Mouse (Mus musculus): ENCODE data around the gene Rabl3. TPM values are rescaled to one million over a fixed set of nuclear protein-coding genes. Genes with fewer than 3 reads are reported as not detected.

Gene Rabl3
- polyA plus RNA-seq, 1 experiment from 2014 or later: 31.0 TPM

DNA sequence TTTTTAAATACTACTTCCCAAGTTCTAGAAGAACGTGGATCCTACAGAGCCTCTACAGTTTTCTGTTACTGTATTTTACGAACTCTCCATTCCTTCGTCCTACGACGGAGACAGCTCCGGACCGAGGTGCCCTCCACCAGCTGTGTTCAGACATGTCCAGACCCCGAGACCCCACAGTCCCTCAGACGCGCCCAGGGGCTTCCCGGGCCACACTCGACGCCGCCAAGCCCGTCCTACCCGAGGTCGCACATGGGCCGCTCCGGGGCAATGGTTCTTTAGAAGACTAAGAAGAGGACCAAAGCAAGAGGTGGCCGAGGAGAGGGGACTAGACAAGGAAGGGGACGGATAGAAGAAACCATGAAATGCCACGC is 460 bp upstream of the Rabl3 start:
- H3K4me1 ChIP-seq (ENCODE audit: control insufficient read depth, insufficient read depth, low read length): peaks cover 11% of the 10 kb centered on the region; the same call in 1 of the 2 replicates
- no peaks in the 10 kb centered on the region for H3K27me3 ChIP-seq (replicated peaks; ENCODE audit: control insufficient read depth, insufficient read depth, low read length)
- H3K27ac ChIP-seq (ENCODE audit: low read length): peak overlapping the region; percentile 57
- H3K9me3 ChIP-seq (ENCODE audit: control insufficient read depth, low read length): no peaks in the 10 kb centered on the region
- H3K4me2 ChIP-seq (ENCODE audit: low read depth, low read length): peak overlapping the region; percentile 65
- H3K9ac ChIP-seq (ENCODE audit: low read depth, low read length): peak overlapping the region; percentile 93
- H3K4me3 ChIP-seq (ENCODE audit: low read length): peak overlapping the region; percentile 89
- WGBS: under 1% methylated on average over 22 of the region's 22 CpGs
- peak; percentile 64 for ATAC-seq
- 0 out of 2 replicates have a peak, but pooled peaks cover 2% of the 10 kb centered on the region for H3K36me3 ChIP-seq (ENCODE audit: control insufficient read depth, insufficient read depth, low read length)

DNA sequence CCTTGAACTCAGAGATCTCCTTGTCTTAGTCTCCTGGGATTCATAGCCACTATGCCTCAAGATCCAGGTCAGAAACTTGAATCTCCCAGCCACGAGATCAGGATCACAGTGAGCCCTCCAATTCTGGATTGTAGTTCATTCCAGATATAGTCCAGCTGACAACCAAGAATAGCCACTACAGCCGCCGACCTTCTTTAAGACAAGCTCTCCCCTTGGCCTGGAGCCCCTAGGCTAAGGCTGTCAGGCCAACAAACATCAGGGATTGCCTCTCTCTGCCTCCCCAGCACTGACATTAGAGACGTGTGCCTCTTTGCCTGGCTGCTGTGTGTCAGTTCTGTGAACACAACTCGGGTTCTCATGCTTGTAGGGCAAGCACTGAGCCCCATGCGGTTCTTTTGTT is 1.1 kb downstream of the Rabl3 start:
- Histone ChIP-seq H3K9ac (ENCODE audit: low read depth, low read length) (peak overlapping the region; percentile 93), H3K27ac (ENCODE audit: low read length) (no peak overlapping the region), H3K4me3 (ENCODE audit: low read length) (peak overlapping the region; percentile 89; the same call in 1 of the 2 replicates), H3K36me3 (ENCODE audit: control insufficient read depth, insufficient read depth, low read length) (0 out of 2 replicates have a peak, but pooled peaks cover 2% of the 10 kb centered on the region), H3K4me1 (ENCODE audit: control insufficient read depth, insufficient read depth, low read length) (peaks cover 11% of the 10 kb centered on the region; the same call in 1 of the 2 replicates), H3K9me3 (ENCODE audit: control insufficient read depth, low read length) (no peaks in the 10 kb centered on the region), H3K27me3 (replicated peaks; ENCODE audit: control insufficient read depth, insufficient read depth, low read length) (no peaks in the 10 kb centered on the region), H3K4me2 (ENCODE audit: low read depth, low read length) (peak overlapping the region; percentile 63; the same call in 1 of the 2 replicates)
- no peak for ATAC-seq
- WGBS: 87% methylated on average over 6 of the region's 6 CpGs

DNA sequence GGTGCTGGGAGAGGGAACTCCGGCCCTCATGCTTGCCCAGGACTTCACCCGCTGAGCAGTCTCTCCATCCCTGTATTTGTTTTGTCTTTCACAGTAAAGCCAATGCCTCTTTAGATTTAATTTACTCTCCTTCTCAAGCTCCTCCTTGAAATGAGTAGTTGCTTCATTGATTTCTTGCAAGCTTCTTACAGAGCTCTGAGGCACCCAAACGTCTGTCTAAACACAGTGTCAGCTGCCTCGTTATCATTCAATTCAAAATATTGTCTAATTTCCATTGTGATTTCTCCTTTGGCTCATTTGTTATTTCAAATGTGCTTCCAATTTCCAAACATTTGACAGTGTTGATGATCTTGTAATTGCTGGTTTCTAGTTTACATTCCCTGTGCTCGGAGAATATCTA is 6.6 kb downstream of the Rabl3 start:
- Histone ChIP-seq H3K4me1 (ENCODE audit: control insufficient read depth, insufficient read depth, low read length) (no peaks in the 10 kb centered on the region), H3K9ac (ENCODE audit: low read depth, low read length) (no peak overlapping the region), H3K27me3 (replicated peaks; ENCODE audit: control insufficient read depth, insufficient read depth, low read length) (no peaks in the 10 kb centered on the region), H3K9me3 (ENCODE audit: control insufficient read depth, low read length) (no peaks in the 10 kb centered on the region), H3K36me3 (ENCODE audit: control insufficient read depth, insufficient read depth, low read length) (0 out of 2 replicates have a peak, but pooled peaks cover 2% of the 10 kb centered on the region), H3K4me3 (ENCODE audit: low read length) (no peak overlapping the region), H3K4me2 (ENCODE audit: low read depth, low read length) (no peak overlapping the region), H3K27ac (ENCODE audit: low read length) (no peak overlapping the region)
- ATAC-seq: no peak
- 77% methylated on average over 5 of the region's 5 CpGs for WGBS

DNA sequence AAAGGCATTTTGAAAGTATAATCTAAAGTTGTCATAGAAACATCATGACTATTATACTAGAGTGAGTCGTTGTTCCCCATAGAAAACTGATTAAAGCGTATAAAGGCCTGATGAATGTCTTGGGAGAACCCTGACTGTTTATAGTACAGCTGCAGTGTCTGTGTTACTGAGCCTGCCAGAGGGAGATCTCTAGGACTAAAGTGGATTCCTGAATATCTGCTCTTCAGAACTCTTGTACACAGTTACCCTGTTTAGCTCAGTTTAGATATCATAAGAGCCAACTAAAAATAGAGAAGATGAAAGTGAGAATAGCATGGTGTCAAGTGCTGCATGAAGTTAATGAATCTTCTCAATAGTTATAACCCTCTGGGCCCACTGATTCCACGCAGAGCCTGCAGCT is 10.6 kb downstream of the Rabl3 start:
- 66% methylated on average over 3 of the region's 3 CpGs for WGBS
- H3K4me1 ChIP-seq (ENCODE audit: control insufficient read depth, insufficient read depth, low read length): no peaks in the 10 kb centered on the region
- no peak overlapping the region for H3K4me3 ChIP-seq (ENCODE audit: low read length)
- H3K27ac ChIP-seq (ENCODE audit: low read length): no peak overlapping the region
- H3K27me3 ChIP-seq (replicated peaks; ENCODE audit: control insufficient read depth, insufficient read depth, low read length): no peaks in the 10 kb centered on the region
- H3K9me3 ChIP-seq (ENCODE audit: control insufficient read depth, low read length): no peaks in the 10 kb centered on the region
- H3K9ac ChIP-seq (ENCODE audit: low read depth, low read length): no peak overlapping the region
- no peak for ATAC-seq
- no peaks in the 10 kb centered on the region for H3K36me3 ChIP-seq (ENCODE audit: control insufficient read depth, insufficient read depth, low read length)
- no peak overlapping the region for H3K4me2 ChIP-seq (ENCODE audit: low read depth, low read length)

DNA sequence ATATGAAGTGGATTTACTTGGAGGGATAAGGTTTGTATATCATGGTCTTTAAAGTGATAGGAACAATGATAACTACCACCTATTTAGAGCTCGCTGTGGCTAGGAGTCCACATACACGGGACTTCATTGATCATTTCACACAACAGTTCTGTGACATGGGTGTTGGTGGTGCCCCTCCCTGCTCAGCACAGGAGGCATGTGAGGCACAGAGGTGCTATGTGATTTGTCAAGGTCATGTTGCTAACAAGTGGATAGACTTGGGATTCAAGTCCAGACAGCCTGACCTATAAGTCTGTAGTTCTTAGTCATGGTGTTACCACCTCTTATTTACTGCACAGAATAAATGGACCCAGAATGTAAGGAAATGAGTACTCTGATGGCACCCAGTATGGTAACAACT is 11.3 kb downstream of the Rabl3 start:
- Histone ChIP-seq H3K4me2 (ENCODE audit: low read depth, low read length) (no peak overlapping the region), H3K27ac (ENCODE audit: low read length) (no peak overlapping the region), H3K27me3 (replicated peaks; ENCODE audit: control insufficient read depth, insufficient read depth, low read length) (no peaks in the 10 kb centered on the region), H3K4me1 (ENCODE audit: control insufficient read depth, insufficient read depth, low read length) (no peaks in the 10 kb centered on the region), H3K36me3 (ENCODE audit: control insufficient read depth, insufficient read depth, low read length) (no peaks in the 10 kb centered on the region), H3K9ac (ENCODE audit: low read depth, low read length) (no peak overlapping the region), H3K9me3 (ENCODE audit: control insufficient read depth, low read length) (no peaks in the 10 kb centered on the region), H3K4me3 (ENCODE audit: low read length) (no peak overlapping the region)
- no peak for ATAC-seq
- WGBS: 87% methylated on average over 2 of the region's 2 CpGs

DNA sequence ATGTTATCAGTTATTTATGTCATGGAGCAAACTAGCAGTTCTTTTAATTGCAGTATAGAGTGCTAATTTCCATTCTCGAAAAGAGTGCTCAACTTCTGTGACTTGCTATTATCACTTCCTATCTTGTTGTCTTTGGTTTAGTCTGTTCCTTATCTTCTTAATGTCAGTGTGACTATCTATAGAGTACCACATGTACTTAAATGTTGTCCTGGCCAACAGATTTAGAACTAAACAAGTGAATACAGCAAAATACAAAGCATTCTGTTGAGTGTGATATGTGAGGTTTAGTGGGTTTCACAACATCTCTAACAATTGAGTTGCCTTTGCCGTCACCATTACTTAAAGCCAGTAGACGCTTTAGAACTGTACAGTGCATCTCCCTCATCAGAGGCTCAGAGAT is 13.1 kb downstream of the Rabl3 start:
- no peak overlapping the region for H3K27ac ChIP-seq (ENCODE audit: low read length)
- no peaks in the 10 kb centered on the region for H3K27me3 ChIP-seq (replicated peaks; ENCODE audit: control insufficient read depth, insufficient read depth, low read length)
- no peak for ATAC-seq
- H3K4me3 ChIP-seq (ENCODE audit: low read length): no peak overlapping the region
- WGBS: 92% methylated on average over 3 of the region's 3 CpGs
- no peak overlapping the region for H3K4me2 ChIP-seq (ENCODE audit: low read depth, low read length)
- no peak overlapping the region for H3K9ac ChIP-seq (ENCODE audit: low read depth, low read length)
- no peaks in the 10 kb centered on the region for H3K9me3 ChIP-seq (ENCODE audit: control insufficient read depth, low read length)
- no peaks in the 10 kb centered on the region for H3K4me1 ChIP-seq (ENCODE audit: control insufficient read depth, insufficient read depth, low read length)
- H3K36me3 ChIP-seq (ENCODE audit: control insufficient read depth, insufficient read depth, low read length): peaks cover 9% of the 10 kb centered on the region

DNA sequence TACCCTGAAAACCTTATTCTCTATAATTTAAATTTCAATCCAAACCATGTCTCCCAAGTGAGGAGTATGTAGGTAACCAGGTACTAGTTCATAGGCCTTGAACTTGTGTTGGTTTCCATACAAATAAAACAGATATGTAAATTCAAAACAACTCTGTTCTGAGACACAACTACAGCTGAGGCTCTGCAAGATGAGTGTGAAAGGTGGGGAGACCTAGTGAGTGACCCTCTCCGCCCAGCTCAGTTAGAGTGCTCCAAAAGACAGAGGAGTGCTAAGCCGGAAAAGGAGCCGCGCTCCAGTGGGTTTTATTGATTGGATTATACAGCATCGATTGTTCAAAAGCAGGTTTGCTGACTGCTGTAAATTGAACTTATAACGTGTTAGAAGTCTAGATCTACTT is 22.7 kb downstream of the Rabl3 start:
- Histone ChIP-seq H3K36me3 (ENCODE audit: control insufficient read depth, insufficient read depth, low read length) (peaks cover 8% of the 10 kb centered on the region; the same call in 1 of the 2 replicates), H3K27me3 (replicated peaks; ENCODE audit: control insufficient read depth, insufficient read depth, low read length) (no peaks in the 10 kb centered on the region), H3K4me2 (ENCODE audit: low read depth, low read length) (no peak overlapping the region), H3K9me3 (ENCODE audit: control insufficient read depth, low read length) (no peaks in the 10 kb centered on the region), H3K9ac (ENCODE audit: low read depth, low read length) (no peak overlapping the region), H3K27ac (ENCODE audit: low read length) (no peak overlapping the region), H3K4me3 (ENCODE audit: low read length) (no peak overlapping the region), H3K4me1 (ENCODE audit: control insufficient read depth, insufficient read depth, low read length) (no peaks in the 10 kb centered on the region)
- ATAC-seq: no peak
- WGBS: 82% methylated on average over 6 of the region's 6 CpGs

DNA sequence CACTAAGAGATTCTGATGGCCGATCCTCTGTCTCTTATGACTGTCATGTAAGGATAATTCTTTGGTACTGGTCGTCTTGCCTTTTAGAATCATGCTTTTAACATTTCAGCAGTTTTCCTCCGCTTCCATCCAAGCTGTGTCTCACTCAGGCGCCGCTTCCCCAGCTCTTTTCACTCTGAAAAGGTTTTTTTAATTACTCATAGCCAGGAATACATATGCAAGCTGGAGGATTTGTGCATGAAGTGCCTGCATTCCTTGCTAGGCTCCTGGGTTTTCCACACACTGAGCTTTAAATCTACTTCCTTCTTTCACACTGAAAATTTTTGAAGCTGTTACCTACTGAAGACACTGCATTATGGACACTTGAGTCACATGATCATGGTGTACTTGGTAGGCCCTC is 23.3 kb downstream of the Rabl3 start:
- Histone ChIP-seq H3K4me1 (ENCODE audit: control insufficient read depth, insufficient read depth, low read length) (no peaks in the 10 kb centered on the region), H3K27ac (ENCODE audit: low read length) (no peak overlapping the region), H3K9ac (ENCODE audit: low read depth, low read length) (no peak overlapping the region), H3K36me3 (ENCODE audit: control insufficient read depth, insufficient read depth, low read length) (peaks cover 4% of the 10 kb centered on the region; the same call in 1 of the 2 replicates), H3K4me3 (ENCODE audit: low read length) (no peak overlapping the region), H3K4me2 (ENCODE audit: low read depth, low read length) (no peak overlapping the region), H3K27me3 (replicated peaks; ENCODE audit: control insufficient read depth, insufficient read depth, low read length) (no peaks in the 10 kb centered on the region), H3K9me3 (ENCODE audit: control insufficient read depth, low read length) (no peaks in the 10 kb centered on the region)
- ATAC-seq: no peak
- whole genome bisulfite sequencing: 90% methylated on average over 5 of the region's 5 CpGs

DNA sequence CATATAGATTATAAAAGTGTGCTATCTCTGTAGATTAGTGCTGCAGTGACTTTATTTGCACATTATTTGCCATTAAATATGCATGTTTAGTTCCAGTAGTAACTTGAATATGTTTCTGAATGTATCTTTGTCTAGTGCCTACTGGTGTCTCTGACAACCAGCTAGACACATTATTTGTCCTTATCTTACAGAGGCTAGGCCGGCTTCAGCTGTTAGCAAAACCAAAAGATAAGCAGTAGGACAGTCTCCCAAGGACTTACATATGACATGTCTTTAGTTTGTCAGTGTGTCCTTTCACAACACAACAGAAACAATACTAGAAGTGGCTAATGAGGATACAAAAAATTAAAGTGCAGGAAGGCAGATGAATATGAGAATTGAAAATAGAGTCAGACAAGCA is 25.4 kb downstream of the Rabl3 start:
- H3K9ac ChIP-seq (ENCODE audit: low read depth, low read length): no peak overlapping the region
- no peak for ATAC-seq
- no peak overlapping the region for H3K4me3 ChIP-seq (ENCODE audit: low read length)
- H3K4me2 ChIP-seq (ENCODE audit: low read depth, low read length): no peak overlapping the region
- no peaks in the 10 kb centered on the region for H3K4me1 ChIP-seq (ENCODE audit: control insufficient read depth, insufficient read depth, low read length)
- H3K27me3 ChIP-seq (replicated peaks; ENCODE audit: control insufficient read depth, insufficient read depth, low read length): no peaks in the 10 kb centered on the region
- 53% methylated on average over 1 of the region's 1 CpGs for WGBS
- no peak overlapping the region for H3K27ac ChIP-seq (ENCODE audit: low read length)
- H3K36me3 ChIP-seq (ENCODE audit: control insufficient read depth, insufficient read depth, low read length): no peaks in the 10 kb centered on the region
- no peaks in the 10 kb centered on the region for H3K9me3 ChIP-seq (ENCODE audit: control insufficient read depth, low read length)

DNA sequence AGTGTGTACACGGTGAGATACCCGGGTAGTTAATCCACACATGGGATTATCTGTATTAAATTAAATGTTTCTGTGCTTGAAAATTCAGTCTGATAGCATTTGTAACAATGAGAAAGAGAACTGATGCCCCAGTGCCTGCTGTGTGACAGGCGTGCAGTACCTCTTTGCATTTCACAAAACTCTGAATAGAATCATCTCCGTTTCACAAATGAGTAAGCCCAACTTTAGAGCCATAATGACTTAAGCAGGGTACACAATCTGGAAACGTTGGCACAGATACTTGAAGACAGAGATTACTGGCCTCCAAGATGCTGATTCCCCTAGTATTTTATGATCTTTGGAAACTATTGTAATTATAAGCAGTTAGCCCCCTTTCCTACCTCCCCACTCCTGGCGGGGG is 26.4 kb downstream of the Rabl3 start:
- Histone ChIP-seq H3K4me2 (ENCODE audit: low read depth, low read length) (no peak overlapping the region), H3K27me3 (replicated peaks; ENCODE audit: control insufficient read depth, insufficient read depth, low read length) (no peaks in the 10 kb centered on the region), H3K4me3 (ENCODE audit: low read length) (no peak overlapping the region), H3K4me1 (ENCODE audit: control insufficient read depth, insufficient read depth, low read length) (no peaks in the 10 kb centered on the region), H3K9ac (ENCODE audit: low read depth, low read length) (no peak overlapping the region), H3K9me3 (ENCODE audit: control insufficient read depth, low read length) (no peaks in the 10 kb centered on the region), H3K27ac (ENCODE audit: low read length) (no peak overlapping the region), H3K36me3 (ENCODE audit: control insufficient read depth, insufficient read depth, low read length) (no peaks in the 10 kb centered on the region)
- no peak for ATAC-seq
- WGBS: 69% methylated on average over 6 of the region's 6 CpGs

Data from intestine, embryonic 16.5 days (tissue).